Mouse (Mus musculus): ENCODE measurements around the gene Rrp1b.
"Not testable (repeated sequence)": the region's sequence is repeated elsewhere in the genome, so short reads cannot be mapped to it uniquely, and the experiment has no call there.

- not testable (repeated sequence) for TF ChIP-seq TAL1, GATA1 (IDR thresholded peaks at IDR 0.05; ENCODE audit: low read length)
These were observed 63.0 kb downstream of the Rrp1b start for GRCm38 (mm10) chr17:32098905-32099304.

Data from erythroblast, embryonic 14.5 days (primary cell).